Mouse (Mus musculus) ES-E14 (cell line): ENCODE measurements at regions not wholly inside any gene's neighbourhood (a gene's known extent, or its start where the extent isn't known, plus 50 kb on each side); places are given as distances from the start of the nearest gene placed in this dataset.

Source experiments
- CHD2 ChIP-seq: IDR thresholded peaks from 2 replicates; pipeline ENCODE4 v1.6.1; 2014; ENCODE audit warnings: mild to moderate bottlenecking, low read depth, low read length, inconsistent platforms
- HCFC1 ChIP-seq: IDR thresholded peaks from 2 replicates; pipeline ENCODE4 v1.6.1; 2012; ENCODE audit warnings: low read length, inconsistent platforms, borderline replicate concordance; ENCODE audit not compliant: insufficient read depth
- MAFK ChIP-seq: IDR thresholded peaks from 2 replicates; pipeline ENCODE4 v1.6.1; 2014; ENCODE audit warnings: mild to moderate bottlenecking, low read depth, low read length, inconsistent platforms; ENCODE audit not compliant: insufficient read depth
- ZC3H11A ChIP-seq: IDR thresholded peaks from 2 replicates; pipeline ENCODE4 v1.6.1; 2012; ENCODE audit warnings: low read depth, mild to moderate bottlenecking, inconsistent platforms, low read length, borderline replicate concordance
- ZNF384 ChIP-seq: IDR thresholded peaks from 2 replicates; pipeline ENCODE4 v1.6.1; 2012; ENCODE audit warnings: low read depth, low read length, inconsistent platforms

- peak; percentile 10; the same call in 1 of the 2 replicates for TF ChIP-seq ZC3H11A
- no peak for TF ChIP-seq MAFK
- no peak for TF ChIP-seq CHD2
- no peak for TF ChIP-seq ZNF384
- no peak for TF ChIP-seq HCFC1
These were observed 97.4 kb upstream of the Supt20 start for GRCm38 (mm10) chr3:54595193-54595592.
